Mouse (Mus musculus) c-Kit-positive CD71-negative TER-119-negative erythroid progenitor cells, embryonic 14.5 days (primary cell): ENCODE results near the gene Slc43a2.

ENCODE experiments used
- DNase-seq: peaks from one replicate; pipeline ENCODE4 v3.0.0-alpha.2; 2013; ENCODE audit warnings: low read depth

Slc43a2 gene

GRCm38 (mm10) chr11:75610021-75610420 is 78.5 kb downstream of the Slc43a2 start:
- no peak for DNase-seq

GRCm38 (mm10) chr11:75614769-75615168 is 83.3 kb downstream of the Slc43a2 start:
- no peak for DNase-seq

GRCm38 (mm10) chr11:75615556-75615955 is 84.1 kb downstream of the Slc43a2 start:
- no peak for DNase-seq

GRCm38 (mm10) chr11:75619133-75619532 is 87.6 kb downstream of the Slc43a2 start:
- DNase-seq = no peak

GRCm38 (mm10) chr11:75620136-75620780 is 88.8 kb downstream of the Slc43a2 start:
- no peak for DNase-seq

GRCm38 (mm10) chr11:75621426-75621825 is 89.9 kb downstream of the Slc43a2 start:
- DNase-seq = no peak

GRCm38 (mm10) chr11:75622588-75623329 is 91.3 kb downstream of the Slc43a2 start:
- DNase-seq = no peak

GRCm38 (mm10) chr11:75624102-75624554 is 92.6 kb downstream of the Slc43a2 start:
- DNase-seq = no peak

- no peak for DNase-seq
Measured at GRCm38 (mm10) chr11:75625820-75626219, 94.3 kb downstream of the Slc43a2 start.
